Mouse (Mus musculus) thymus, adult 2 months (tissue): ENCODE results near the gene Tacc2.

Experiments used
- CTCF ChIP-seq: fragments of 200-500 bp; IDR thresholded peaks from 2 replicates; pipeline ENCODE4 v1.5.1; 2012; ENCODE audit warnings: mild to moderate bottlenecking, control low read depth, low read length, moderate library complexity, borderline replicate concordance; ENCODE audit not compliant: control insufficient read depth, poor library complexity, insufficient read depth; ENCODE audit errors: extremely low read depth
- POLR2A ChIP-seq: fragments of 200-500 bp; IDR thresholded peaks from 2 replicates; pipeline ENCODE4 v1.6.1; 2012; ENCODE audit warnings: mild to moderate bottlenecking, low read length, control low read depth, moderate library complexity; ENCODE audit not compliant: control insufficient read depth, poor library complexity, insufficient read depth; ENCODE audit errors: extremely low read depth

DNA sequence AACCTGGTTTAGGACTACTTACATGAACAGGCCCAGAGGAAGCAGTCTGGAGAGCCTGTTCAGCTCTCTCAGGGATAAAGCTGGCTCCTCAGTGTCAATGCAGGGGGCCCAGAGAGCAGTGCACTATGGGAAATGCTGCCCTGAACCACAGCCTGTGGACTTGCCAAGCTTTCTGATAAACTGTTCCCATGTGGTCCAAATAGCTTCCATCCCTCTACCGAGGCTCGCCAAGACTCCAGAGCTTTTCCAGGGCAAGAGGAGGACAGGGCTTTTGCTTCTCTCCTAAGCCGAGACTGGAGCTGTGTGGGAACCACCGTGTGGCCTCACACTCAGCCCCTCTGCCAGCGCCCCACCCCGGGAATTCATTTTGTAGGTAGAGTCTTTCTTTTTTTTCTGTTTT lies 101.2 kb downstream of the Tacc2 start:
- TF ChIP-seq POLR2A = no peak
- TF ChIP-seq CTCF = no peak
